Mouse (Mus musculus): ENCODE measurements around the gene Sel1l3. TPM values are rescaled to one million over a fixed set of nuclear protein-coding genes. Genes with fewer than 3 reads are reported as not detected.

The Sel1l3 gene
- total RNA-seq, 2 experiments from 2014 or later: not detected

DNA sequence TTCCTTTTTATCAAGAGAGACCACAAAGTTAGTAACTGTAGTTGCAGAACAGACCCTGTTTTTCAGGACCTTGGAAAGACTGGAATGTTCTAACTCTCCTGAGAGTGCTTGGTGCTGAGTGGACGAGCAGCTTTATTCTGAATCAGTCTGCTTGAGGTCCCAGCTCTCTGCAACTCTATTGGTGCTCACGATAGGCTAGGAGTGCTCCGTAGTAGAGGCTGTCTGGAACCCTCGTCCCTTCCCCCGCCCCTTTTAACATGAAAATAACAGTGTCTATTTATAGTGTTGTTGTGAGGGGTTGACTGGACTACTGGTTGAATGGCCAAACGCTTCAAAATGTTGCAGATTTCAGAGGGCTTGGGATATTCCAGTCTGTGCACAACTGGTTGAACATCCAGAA is 37.0 kb downstream of the Sel1l3 start:
- ATAC-seq (replicated peaks; ENCODE audit: poor library complexity, severe bottlenecking): no peak

DNA sequence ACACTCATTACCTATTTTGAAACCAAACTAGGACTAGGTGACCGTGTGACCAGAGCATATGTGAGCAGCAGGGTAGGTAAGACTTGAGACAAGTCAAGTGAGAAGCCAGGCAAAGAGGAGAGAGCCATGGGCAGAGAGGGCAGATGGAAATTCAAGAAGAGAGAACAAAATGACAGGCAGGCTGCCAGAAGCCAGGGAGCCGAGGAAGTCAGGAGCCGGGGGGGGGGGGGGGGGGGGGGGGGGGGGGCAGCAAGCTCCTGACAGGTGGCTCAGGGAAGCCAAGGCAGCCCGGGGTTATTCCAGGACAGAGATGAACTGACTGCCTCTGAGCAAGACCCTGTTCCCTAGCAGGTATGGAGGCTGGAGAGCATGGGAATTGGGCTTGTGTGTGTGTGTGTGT is 37.7 kb downstream of the Sel1l3 start:
- no peak for ATAC-seq (replicated peaks; ENCODE audit: poor library complexity, severe bottlenecking)

- no peak for ATAC-seq (replicated peaks; ENCODE audit: poor library complexity, severe bottlenecking)
Observed at GRCm38 (mm10) chr5:53175195-53175594, 38.5 kb downstream of the Sel1l3 start.

- ATAC-seq (replicated peaks; ENCODE audit: poor library complexity, severe bottlenecking): no peak
Observed at GRCm38 (mm10) chr5:53174461-53174860, 39.3 kb downstream of the Sel1l3 start.

DNA sequence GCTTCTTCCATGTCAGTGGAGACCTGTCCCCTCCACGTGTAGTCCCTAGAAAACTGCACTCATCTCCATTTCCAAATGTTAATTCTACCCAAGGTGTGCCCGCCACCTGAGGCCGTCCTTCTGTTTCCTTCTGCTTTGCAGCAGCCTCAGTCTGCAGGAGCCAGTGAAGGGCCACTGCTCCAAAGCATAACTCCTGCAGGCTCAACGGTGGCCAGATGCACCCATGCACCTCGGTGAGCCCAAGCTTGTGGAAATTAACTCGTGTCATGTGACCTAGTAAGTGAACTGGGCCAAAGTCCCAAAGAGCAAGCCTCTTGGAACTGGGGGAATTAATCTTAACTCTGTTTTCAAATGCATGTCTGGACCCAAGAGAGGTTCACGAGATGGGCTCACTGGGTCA is 40.8 kb downstream of the Sel1l3 start:
- ATAC-seq (replicated peaks; ENCODE audit: poor library complexity, severe bottlenecking): no peak

DNA sequence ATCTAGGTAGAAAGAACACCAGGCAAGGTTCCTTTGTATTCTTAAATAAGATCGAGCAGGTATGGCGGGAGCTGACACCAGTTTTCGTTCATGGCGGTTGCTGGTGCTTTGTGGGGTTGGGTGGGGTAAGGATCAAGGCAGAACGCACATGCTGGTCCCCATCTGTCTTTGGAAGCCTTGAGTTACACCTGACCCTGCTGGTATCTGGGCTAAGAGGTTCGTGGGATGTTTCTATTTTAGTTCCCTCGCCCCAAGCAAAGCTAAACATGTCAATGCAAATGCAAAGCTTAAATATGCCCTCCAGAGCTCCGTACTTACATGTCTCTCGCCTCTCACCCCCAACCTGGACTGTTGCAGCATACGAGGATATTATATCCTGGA is 41.5 kb downstream of the Sel1l3 start:
- ATAC-seq (replicated peaks; ENCODE audit: poor library complexity, severe bottlenecking): no peak

DNA sequence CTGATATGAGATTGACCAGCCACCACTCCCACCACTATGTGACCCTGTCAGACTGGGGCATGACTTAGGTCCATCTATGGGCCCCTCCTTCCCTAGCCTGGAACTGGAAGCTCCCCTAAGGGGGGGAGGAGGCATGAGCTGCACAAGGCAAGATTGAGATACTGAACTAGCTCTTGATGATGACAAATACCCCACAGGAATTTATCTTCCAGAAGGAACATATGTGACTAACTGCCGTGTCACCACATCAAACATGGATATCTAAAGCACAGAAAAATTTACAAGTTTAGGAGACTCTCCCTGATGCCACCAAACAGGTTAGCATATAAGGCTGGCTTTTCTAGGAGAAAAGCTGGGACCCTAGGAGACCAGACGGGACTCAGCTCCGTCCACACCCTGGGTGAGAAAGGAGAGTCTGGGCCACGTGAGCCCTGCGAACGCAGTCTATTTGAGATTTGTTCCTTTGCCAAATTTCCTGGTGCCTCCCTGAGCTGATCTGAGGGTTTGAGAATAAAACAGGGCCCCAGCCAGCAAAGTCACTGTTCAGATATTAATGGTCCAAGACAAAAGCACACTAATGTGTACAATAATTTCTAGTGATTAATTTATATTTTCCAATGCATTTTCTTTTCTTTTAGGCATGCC is 42.0 kb downstream of the Sel1l3 start:
- ATAC-seq (replicated peaks; ENCODE audit: poor library complexity, severe bottlenecking): no peak

- ATAC-seq (replicated peaks; ENCODE audit: poor library complexity, severe bottlenecking): no peak
Observed at GRCm38 (mm10) chr5:53167564-53167963, 46.2 kb downstream of the Sel1l3 start.

GRCm38 (mm10) chr5:53165672-53166071 is 48.1 kb downstream of the Sel1l3 start:
- no peak for ATAC-seq (replicated peaks; ENCODE audit: poor library complexity, severe bottlenecking)

DNA sequence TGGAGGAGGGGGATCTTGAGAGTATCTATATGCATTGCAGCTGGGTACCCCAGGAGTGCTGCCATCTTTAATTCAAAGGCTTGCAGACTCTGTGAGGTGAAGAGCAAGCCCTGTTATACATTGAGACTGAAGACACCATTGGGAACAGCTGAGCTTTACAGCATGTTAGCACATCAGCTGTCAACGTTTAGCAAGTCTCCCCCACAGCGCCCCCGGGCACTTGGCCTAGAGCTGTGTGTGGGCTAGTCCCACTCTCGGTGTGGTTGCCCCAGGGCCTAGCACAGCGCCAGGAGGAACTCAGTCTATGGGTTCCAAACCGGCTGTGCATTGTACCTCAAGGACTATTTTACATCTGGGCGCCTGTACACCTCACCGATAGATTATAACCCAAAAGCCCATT is 51.3 kb downstream of the Sel1l3 start:
- ATAC-seq (replicated peaks; ENCODE audit: poor library complexity, severe bottlenecking): no peak

DNA sequence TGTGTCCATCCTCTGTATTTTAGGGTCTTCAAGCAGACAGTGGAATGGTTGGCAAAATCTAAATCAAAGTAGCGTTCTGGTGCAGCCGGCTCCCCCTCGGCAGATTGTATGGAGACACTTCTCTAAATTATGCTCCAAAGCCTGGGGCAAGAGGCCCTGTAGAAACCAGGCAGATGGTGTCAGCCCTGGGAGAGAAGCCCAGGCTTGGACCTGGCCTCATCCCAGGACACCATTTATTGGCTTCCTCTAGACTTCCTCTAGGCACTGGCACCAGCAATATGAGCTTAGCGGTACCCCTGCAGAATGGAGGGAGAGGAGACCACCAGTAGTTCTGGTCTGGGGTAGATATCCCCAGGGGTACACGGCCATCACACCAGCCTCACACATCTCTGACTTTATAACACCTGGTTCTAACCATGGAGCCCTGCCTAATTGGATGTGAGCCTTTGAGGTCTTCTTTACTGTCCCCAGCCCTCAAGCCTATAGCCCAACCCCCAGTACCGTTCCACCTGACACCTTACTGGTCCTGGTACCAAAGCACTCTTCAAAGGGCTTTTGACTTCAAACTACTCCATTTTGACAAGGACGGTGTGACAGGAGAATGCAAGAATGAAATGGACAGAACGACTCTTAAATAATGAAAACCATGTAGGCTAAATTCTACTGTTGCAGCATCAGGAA is 52.1 kb downstream of the Sel1l3 start:
- no peak for ATAC-seq (replicated peaks; ENCODE audit: poor library complexity, severe bottlenecking)

- ATAC-seq (replicated peaks; ENCODE audit: poor library complexity, severe bottlenecking): no peak
Observed at GRCm38 (mm10) chr5:53160207-53160606, 53.5 kb downstream of the Sel1l3 start.

DNA sequence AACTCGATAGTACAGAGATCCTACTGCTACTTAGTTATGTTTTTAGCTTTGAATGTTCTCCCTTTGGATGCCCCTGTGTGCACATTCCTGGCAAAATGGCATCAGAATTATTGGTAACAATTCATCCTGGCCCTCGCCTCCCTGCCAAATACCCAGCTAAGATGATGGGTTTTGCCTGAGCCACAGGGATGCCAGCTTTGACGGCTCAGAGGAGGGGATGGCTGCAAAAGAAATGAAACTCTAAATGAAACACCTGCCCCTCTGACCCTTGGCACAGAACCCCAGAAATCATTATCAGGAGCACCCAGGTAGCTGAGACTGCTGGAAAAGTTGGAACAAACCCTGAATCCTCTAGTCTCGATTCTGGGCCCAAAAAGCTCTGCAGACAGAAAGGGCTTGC is 54.1 kb downstream of the Sel1l3 start:
- no peak for ATAC-seq (replicated peaks; ENCODE audit: poor library complexity, severe bottlenecking)

DNA sequence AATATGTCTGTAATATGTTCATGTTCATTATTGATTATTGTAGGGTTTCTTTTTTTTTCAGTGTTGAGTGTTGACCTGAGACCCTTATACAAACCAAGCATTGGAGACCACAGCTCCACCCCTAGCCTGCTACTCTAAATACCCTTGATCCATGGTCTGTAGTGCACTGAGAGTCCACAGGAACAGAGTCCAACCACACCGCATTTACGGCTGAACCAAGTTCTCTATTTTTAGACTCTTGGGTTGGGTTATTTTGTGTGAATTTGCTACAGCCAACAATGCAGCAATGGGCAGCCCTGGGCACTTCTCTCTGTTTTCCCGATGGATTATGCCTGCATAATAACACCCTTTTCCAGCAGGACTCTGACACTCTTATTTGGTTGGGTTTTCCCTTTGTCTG is 54.6 kb downstream of the Sel1l3 start:
- no peak for ATAC-seq (replicated peaks; ENCODE audit: poor library complexity, severe bottlenecking)

GRCm38 (mm10) chr5:53155985-53156679 is 57.6 kb downstream of the Sel1l3 start:
- ATAC-seq (replicated peaks; ENCODE audit: poor library complexity, severe bottlenecking): no peak

- ATAC-seq (replicated peaks; ENCODE audit: poor library complexity, severe bottlenecking): no peak
Observed at GRCm38 (mm10) chr5:53154501-53154900, 59.2 kb downstream of the Sel1l3 start.

DNA sequence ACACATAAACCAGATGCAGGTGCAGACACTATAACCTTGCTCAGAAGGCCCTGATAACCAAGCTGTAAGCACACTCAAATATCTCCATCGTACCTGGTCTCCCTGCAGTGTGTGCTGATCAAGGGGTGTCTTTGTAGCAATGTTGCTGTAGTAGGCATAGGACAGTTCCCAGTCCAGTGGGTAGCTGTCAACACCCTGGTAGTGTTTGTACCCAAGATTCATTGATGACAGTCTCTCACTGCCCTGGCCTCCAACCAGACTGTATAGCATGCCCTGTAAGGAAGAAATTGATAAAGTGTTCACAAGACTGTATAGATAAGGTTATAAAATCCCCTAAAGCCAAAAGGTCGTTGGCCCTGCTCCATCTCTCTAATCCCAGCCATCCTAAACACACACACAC is 59.6 kb downstream of the Sel1l3 start:
- ATAC-seq (replicated peaks; ENCODE audit: poor library complexity, severe bottlenecking): no peak

DNA sequence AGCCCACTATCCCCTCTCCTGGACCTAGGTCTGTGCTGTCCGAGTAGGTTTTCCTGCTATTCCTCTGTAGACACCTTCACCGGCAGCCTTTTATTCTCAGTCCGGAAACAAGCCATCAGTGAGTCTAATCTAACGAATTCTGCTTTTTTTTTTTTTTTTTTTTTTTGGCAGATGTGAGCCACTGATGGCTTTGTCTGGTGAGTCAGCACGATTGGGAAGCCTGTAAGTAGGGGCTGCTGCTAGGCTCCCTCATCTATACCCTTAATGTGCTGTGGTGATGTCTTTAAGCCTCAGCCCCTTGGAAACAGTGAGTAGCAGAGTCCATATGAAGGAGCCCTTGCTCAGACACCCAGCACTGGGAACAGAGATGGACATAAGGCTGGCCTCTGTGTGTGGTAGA is 60.6 kb downstream of the Sel1l3 start:
- ATAC-seq (replicated peaks; ENCODE audit: poor library complexity, severe bottlenecking): no peak; the same call in 1 of the 2 replicates

GRCm38 (mm10) chr5:53151379-53151960 is 62.3 kb downstream of the Sel1l3 start:
- no peak for ATAC-seq (replicated peaks; ENCODE audit: poor library complexity, severe bottlenecking)

- ATAC-seq (replicated peaks; ENCODE audit: poor library complexity, severe bottlenecking): no peak
Observed at GRCm38 (mm10) chr5:53148960-53149685, 64.6 kb downstream of the Sel1l3 start.
